Mouse (Mus musculus): Measurements from ENCODE around the gene Irf2bpl. TPM values are rescaled to one million over a fixed set of nuclear protein-coding genes. Genes with fewer than 3 reads are reported as not detected.

Irf2bpl gene
- polyA plus RNA-seq, 1 experiment from 2014 or later = 74.8 TPM

DNA sequence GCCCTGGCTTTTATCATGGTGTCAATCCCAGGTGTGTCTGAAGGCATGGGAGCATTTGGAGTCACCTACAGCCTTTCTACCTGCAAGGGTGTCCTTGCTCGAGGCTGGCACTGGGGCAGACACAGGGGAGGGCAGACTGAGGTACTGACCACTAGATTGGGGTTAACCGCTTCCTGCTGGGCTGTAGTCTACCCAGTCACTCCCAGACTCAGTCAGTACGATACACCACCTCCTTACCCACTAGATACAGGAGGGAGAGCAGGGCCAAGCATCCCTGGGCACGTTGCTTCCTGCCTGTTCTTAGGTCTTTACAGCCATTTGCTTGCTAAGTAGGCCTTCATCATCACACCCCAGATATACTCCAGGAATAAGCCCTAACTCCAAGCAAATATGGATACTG is 44.1 kb downstream of the Irf2bpl start:
- H3K9ac ChIP-seq = no peak overlapping the region
- H3K4me1 ChIP-seq = peaks cover 14% of the 10 kb centered on the region
- H3K4me2 ChIP-seq = no peak overlapping the region
- WGBS = 84% methylated on average over 4 of the region's 4 CpGs
- no peak overlapping the region for H3K4me3 ChIP-seq (replicated peaks)
- H3K9me3 ChIP-seq = no peaks in the 10 kb centered on the region
- no peaks in the 10 kb centered on the region for H3K27me3 ChIP-seq
- ATAC-seq (ENCODE audit: low FRiP score) = no peak
- H3K36me3 ChIP-seq (replicated peaks) = no peaks in the 10 kb centered on the region
- H3K27ac ChIP-seq = no peak overlapping the region

DNA sequence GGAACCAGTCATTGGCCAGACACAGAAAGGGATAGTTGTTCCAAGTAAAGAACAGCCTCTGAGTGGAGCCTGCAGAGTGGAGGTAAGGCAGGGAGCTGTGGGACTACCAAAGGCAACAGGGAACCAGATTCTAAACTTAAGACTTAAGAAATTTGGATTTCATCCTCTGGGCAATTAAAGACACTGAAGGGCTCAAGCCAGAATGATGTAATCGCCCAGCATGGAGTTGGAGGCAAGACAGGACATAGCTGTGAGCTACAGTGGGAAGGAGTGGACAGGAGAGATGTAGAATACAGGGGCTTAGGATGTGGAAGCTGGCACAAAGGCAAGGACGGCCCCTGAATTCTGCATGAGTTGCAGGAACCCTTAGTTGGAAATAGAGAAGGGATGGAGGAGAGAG is 46.4 kb downstream of the Irf2bpl start:
- Histone ChIP-seq H3K4me3 (replicated peaks) (no peak overlapping the region), H3K4me1 (peaks cover 17% of the 10 kb centered on the region), H3K27me3 (no peaks in the 10 kb centered on the region), H3K4me2 (no peak overlapping the region), H3K27ac (no peak overlapping the region), H3K9me3 (no peaks in the 10 kb centered on the region), H3K36me3 (replicated peaks) (no peaks in the 10 kb centered on the region), H3K9ac (no peak overlapping the region)
- ATAC-seq (ENCODE audit: low FRiP score) = no peak
- 83% methylated on average over 2 of the region's 2 CpGs for WGBS

DNA sequence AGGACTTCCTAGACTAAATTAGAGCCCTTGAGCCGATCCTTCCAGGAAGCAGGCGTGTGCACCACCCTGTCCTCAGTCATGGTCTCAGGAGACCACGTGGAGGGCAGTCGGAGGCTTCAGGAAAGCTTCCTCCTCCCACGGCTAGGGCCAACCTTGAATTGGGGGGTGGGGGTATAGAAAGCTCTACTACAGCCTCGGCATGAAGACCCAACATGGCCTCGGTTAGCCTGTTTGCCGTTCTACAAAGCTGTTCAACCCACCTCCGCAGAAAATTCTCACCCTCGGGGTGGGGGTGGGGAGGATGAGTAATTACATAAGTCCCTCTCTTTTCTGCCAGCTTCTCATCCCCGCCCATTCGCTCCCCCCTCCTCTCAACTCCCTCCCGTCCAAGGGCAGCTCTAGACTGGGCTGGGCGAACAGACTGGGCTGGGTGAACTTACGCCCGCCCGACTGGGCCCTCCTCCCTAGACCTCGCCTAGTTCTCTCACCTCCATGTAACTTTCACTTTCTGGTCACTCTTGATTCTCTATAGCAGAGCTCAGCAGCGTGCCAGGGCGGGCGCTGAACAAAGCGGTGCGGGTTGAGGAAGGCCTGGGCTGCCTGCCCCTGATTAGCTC is 48.1 kb downstream of the Irf2bpl start:
- Histone ChIP-seq H3K4me1 (peaks cover 29% of the 10 kb centered on the region), H3K4me2 (peak overlapping the region; percentile 17), H3K27ac (peak overlapping the region; percentile 51; the same call in 1 of the 2 replicates), H3K9me3 (no peaks in the 10 kb centered on the region), H3K36me3 (replicated peaks) (no peaks in the 10 kb centered on the region), H3K4me3 (replicated peaks) (no peak overlapping the region), H3K27me3 (no peaks in the 10 kb centered on the region; the same call in 1 of the 2 replicates), H3K9ac (no peak overlapping the region)
- WGBS = 47% methylated on average over 23 of the region's 23 CpGs
- ATAC-seq (ENCODE audit: low FRiP score) = peak; percentile 71

DNA sequence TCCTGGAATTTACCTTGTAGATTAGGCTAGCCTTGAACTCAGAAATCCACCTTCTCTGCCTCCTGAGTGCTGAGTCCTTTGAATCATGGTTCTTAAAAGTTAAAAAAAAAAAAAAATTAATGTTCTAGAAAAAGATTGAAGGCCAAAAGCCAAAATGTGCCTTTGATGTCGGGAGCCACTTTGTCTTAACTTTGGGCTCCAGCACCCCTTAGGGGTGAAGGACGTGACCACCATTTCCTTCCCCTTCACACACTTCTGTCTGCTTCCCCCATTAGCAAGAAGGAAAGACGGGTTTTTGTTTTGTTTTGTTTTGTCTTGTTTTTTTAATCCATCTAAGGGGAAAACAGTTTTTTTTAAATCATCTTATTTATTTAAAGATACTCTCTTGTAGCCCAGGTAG is 48.7 kb downstream of the Irf2bpl start:
- H3K4me1 ChIP-seq = peaks cover 31% of the 10 kb centered on the region
- no peak overlapping the region for H3K9ac ChIP-seq
- no peak overlapping the region for H3K4me3 ChIP-seq (replicated peaks)
- 91% methylated on average over 3 of the region's 3 CpGs for WGBS
- no peaks in the 10 kb centered on the region for H3K9me3 ChIP-seq
- H3K27ac ChIP-seq = no peak overlapping the region
- H3K4me2 ChIP-seq = no peak overlapping the region
- H3K36me3 ChIP-seq (replicated peaks) = no peaks in the 10 kb centered on the region
- ATAC-seq (ENCODE audit: low FRiP score) = no peak
- no peaks in the 10 kb centered on the region; the same call in 1 of the 2 replicates for H3K27me3 ChIP-seq

DNA sequence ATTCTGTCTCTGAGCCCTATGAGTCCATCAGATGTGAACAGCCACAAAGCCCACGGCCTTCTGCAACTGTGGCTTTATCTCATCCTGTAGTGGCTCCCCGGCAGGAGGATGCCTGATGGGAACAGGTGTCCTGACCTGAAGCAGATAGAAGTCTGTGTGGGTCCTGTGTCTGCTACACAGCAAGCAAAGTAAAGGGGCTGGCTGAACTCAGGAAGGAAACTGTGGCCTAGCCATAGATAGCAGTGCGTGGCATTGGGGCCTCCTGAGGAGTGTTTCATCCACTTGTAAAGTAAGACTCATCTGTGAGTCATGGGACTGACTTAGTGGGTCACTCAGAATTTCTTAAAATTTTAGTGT is 50.2 kb downstream of the Irf2bpl start:
- H3K9ac ChIP-seq = no peak overlapping the region
- WGBS = 88% methylated on average over 3 of the region's 3 CpGs
- H3K27me3 ChIP-seq = no peaks in the 10 kb centered on the region; the same call in 1 of the 2 replicates
- peaks cover 40% of the 10 kb centered on the region for H3K4me1 ChIP-seq
- no peak for ATAC-seq (ENCODE audit: low FRiP score)
- no peak overlapping the region for H3K27ac ChIP-seq
- no peak overlapping the region for H3K4me2 ChIP-seq
- no peaks in the 10 kb centered on the region for H3K9me3 ChIP-seq
- no peaks in the 10 kb centered on the region for H3K36me3 ChIP-seq (replicated peaks)
- no peak overlapping the region for H3K4me3 ChIP-seq (replicated peaks)

DNA sequence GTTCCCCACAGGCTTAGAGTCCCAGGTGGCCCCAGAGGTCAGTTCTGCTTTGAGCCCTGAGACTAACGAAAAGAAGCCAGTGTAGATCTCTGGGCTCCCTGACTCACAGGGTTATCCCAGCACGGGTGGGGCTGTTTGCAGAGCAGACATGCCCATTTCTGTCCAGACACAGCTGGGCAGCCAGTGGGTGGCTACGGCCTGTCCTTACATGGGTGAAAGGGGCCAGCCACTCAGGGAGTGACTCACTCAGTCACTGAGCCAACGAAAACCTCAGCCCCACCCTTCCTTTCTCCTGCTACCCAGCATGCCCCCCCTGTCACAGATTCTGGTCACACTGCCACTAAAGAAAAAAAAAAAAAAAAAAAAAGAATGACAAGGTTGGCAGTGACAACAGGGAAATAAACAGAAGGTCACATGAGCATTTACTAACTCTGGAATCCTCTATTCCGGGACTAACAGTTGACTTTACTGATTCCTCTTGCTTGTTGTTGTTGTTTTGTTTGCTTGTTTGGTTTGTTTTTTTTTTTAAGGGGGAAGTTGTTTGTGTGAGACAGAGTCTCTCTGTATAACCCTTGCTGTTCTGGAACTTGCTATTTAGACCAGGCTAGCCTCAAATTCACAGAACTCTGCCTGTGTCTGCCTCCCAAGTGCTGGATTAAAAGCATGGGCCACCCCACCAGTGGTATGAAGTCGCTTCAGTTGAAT is 50.7 kb downstream of the Irf2bpl start:
- Histone ChIP-seq H3K4me1 (peaks cover 40% of the 10 kb centered on the region), H3K27ac (no peak overlapping the region), H3K27me3 (no peaks in the 10 kb centered on the region; the same call in 1 of the 2 replicates), H3K4me3 (replicated peaks) (no peak overlapping the region), H3K4me2 (no peak overlapping the region), H3K9me3 (no peaks in the 10 kb centered on the region), H3K36me3 (replicated peaks) (no peaks in the 10 kb centered on the region), H3K9ac (no peak overlapping the region)
- no peak for ATAC-seq (ENCODE audit: low FRiP score)
- WGBS = 62% methylated on average over 6 of the region's 6 CpGs

DNA sequence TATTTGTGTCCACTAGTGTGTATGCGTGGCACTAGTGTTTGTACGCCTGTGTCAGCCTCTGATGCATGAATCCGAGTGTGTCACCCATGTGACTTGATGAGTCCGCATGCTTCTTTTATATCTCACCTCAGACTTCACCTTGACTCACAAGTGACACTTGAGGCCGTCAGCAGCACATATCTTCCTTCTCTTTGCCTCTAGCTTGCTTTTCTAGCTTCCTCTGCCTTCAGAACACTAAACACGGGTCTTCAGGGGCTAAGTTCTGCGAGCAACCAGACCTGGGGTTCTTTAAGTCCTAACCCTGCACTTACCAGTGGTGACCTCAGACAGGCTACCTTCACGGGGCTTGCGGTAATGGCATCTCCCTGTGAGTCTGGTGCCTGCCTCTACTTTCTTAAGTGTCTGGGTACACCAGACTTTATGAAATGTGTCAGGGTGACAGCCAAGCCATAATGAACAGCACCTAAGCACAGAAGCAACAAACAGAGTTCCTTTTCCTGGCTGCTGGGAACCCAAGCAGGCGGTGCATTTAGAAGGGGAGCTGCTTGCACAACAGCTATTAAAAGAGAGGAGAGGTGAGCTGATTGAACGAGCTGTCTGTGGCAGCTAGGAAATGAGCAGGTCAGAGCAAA is 51.9 kb downstream of the Irf2bpl start:
- H3K27ac ChIP-seq = peak overlapping the region; percentile 68
- WGBS = 68% methylated on average over 11 of the region's 11 CpGs
- no peaks in the 10 kb centered on the region for H3K9me3 ChIP-seq
- H3K4me1 ChIP-seq = peaks cover 40% of the 10 kb centered on the region
- peak overlapping the region; percentile 49; the same call in 1 of the 2 replicates for H3K4me2 ChIP-seq
- H3K9ac ChIP-seq = peak overlapping the region; percentile 40
- no peaks in the 10 kb centered on the region for H3K36me3 ChIP-seq (replicated peaks)
- no peaks in the 10 kb centered on the region; the same call in 1 of the 2 replicates for H3K27me3 ChIP-seq
- no peak overlapping the region for H3K4me3 ChIP-seq (replicated peaks)
- ATAC-seq (ENCODE audit: low FRiP score) = peak; percentile 21; the same call in 1 of the 2 replicates

DNA sequence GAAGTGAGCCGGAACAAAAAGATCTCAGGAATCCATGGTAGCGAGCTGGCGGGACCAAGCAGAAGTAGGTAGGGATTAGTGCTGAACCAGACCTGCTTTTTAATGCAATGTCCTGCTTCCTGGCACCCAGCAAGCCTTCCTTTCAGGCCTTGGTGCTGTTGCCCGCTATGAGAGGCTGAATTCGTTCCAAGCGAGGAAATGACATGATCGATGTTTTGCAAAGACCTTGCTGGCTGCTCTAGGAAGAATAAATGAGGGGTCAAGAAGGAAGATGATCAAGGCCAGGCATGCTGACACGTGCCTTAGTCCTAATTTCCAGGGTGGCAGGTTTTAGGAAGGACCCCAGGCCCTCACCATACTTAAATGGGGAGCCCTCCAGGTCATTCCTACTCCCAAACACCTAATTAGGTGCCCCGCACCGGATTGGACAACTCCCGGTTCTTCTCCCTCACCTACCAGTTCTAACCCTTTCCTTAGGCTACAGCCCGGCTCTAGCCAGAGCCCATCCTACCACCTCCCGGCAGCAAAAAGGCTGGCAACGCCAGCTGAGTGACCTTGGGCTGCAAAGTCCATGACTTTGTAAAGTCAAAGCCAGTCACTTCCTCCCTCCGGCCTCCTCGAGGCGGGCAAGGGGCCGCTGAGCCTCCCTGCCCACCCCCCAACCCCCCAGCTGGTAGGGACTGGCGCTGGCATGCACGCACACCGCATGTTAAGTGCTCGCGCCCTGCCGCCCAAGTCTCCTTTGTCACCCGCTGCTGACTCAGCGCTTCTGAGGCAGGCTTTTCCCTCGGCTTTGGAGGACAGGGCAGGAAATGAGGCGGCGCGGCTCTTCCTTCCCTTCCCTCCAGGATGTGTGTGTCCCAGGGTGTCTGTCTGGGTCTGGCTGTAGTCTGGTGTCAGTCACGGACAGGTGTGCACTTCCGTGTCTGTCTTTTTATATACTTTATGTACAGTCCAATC is 52.7 kb downstream of the Irf2bpl start:
- Histone ChIP-seq H3K4me2 (peak overlapping the region; percentile 49), H3K9ac (peak overlapping the region; percentile 40), H3K27ac (peak overlapping the region; percentile 68), H3K9me3 (no peaks in the 10 kb centered on the region), H3K4me1 (peaks cover 48% of the 10 kb centered on the region), H3K27me3 (no peaks in the 10 kb centered on the region; the same call in 1 of the 2 replicates), H3K36me3 (replicated peaks) (no peaks in the 10 kb centered on the region), H3K4me3 (replicated peaks) (0 out of 2 replicates have a peak overlapping the region, but pooled peaks have one; percentile 2)
- WGBS = 30% methylated on average over 32 of the region's 32 CpGs
- peak; percentile 77 for ATAC-seq (ENCODE audit: low FRiP score)

Other genes with a start within 250 kb of the Irf2bpl start
- gene Vash1, start 206.1 kb downstream of the Irf2bpl start, polyA plus RNA-seq (2016; fragmentation: Nextera tagmentation; extraction: Ambion mirVana) = 29.8 and 31.1 TPM in 2 replicates
- 13.3 and 13.6 TPM in 2 replicates for gene Angel1, start 158.3 kb downstream of the Irf2bpl start, polyA plus RNA-seq (2016; fragmentation: Nextera tagmentation; extraction: Ambion mirVana)
- not detected in 2 replicates for gene Lrrc74a, start 150.4 kb downstream of the Irf2bpl start, polyA plus RNA-seq (2016; fragmentation: Nextera tagmentation; extraction: Ambion mirVana)
- 49.5 and 51.4 TPM in 2 replicates for gene Cipc, start 62.2 kb upstream of the Irf2bpl start, polyA plus RNA-seq (2016; fragmentation: Nextera tagmentation; extraction: Ambion mirVana)
- gene Zdhhc22, start 105.6 kb upstream of the Irf2bpl start, polyA plus RNA-seq (2016; fragmentation: Nextera tagmentation; extraction: Ambion mirVana) = 1.1 and 1.6 TPM in 2 replicates
- gene Tmem63c, start 136.5 kb upstream of the Irf2bpl start, polyA plus RNA-seq (2016; fragmentation: Nextera tagmentation; extraction: Ambion mirVana) = 1.5 and 1.6 TPM in 2 replicates
- gene Ngb, start 217.7 kb upstream of the Irf2bpl start, polyA plus RNA-seq (2016; fragmentation: Nextera tagmentation; extraction: Ambion mirVana) = 0.44 and 0.57 TPM in 2 replicates